Mouse (Mus musculus) ZHBTc4 (cell line): ENCODE results near the gene Smim6.
A peak's percentile ranks its signal among the peaks of the same experiment; 100 is the strongest.

Experiments used
- DNase-seq: peaks from one replicate; pipeline ENCODE4 v3.0.0-alpha.2; 2011; ENCODE audit warnings: low read depth, low spot score

Gene Smim6

GRCm38 (mm10) chr11:115911632-115912376 is at the start of gene Smim6:
Smim6 (plus strand) TSS chr11:115912017.
- DNase-seq = peak; percentile 57

- DNase-seq = no peak
Measured at GRCm38 (mm10) chr11:115863895-115864294, 47.9 kb upstream of the Smim6 start.

- no peak for DNase-seq
Measured at GRCm38 (mm10) chr11:115869393-115869792, 42.4 kb upstream of the Smim6 start.

- DNase-seq = no peak
Measured at GRCm38 (mm10) chr11:115872437-115872836, 39.4 kb upstream of the Smim6 start.

GRCm38 (mm10) chr11:115875935-115876334 is 35.9 kb upstream of the Smim6 start:
- DNase-seq = no peak

- peak; percentile 56 for DNase-seq
Measured at GRCm38 (mm10) chr11:115876438-115876837, 35.4 kb upstream of the Smim6 start.

GRCm38 (mm10) chr11:115877174-115877755 is 34.6 kb upstream of the Smim6 start:
- DNase-seq = no peak

GRCm38 (mm10) chr11:115878071-115878470 is 33.7 kb upstream of the Smim6 start:
- no peak for DNase-seq

GRCm38 (mm10) chr11:115881002-115881401 is 30.8 kb upstream of the Smim6 start:
- DNase-seq = peak; percentile 88

- no peak for DNase-seq
Measured at GRCm38 (mm10) chr11:115883251-115883650, 28.6 kb upstream of the Smim6 start.

GRCm38 (mm10) chr11:115884361-115884760 is 27.5 kb upstream of the Smim6 start:
- DNase-seq = peak; percentile 83

- DNase-seq = peak; percentile 84
Measured at GRCm38 (mm10) chr11:115885281-115885680, 26.5 kb upstream of the Smim6 start.

- no peak for DNase-seq
Measured at GRCm38 (mm10) chr11:115886446-115886845, 25.4 kb upstream of the Smim6 start.

GRCm38 (mm10) chr11:115888020-115888419 is 23.8 kb upstream of the Smim6 start:
- DNase-seq = no peak

- no peak for DNase-seq
Measured at GRCm38 (mm10) chr11:115889159-115889558, 22.7 kb upstream of the Smim6 start.

GRCm38 (mm10) chr11:115892213-115892612 is 19.6 kb upstream of the Smim6 start:
- no peak for DNase-seq

GRCm38 (mm10) chr11:115893071-115893470 is 18.7 kb upstream of the Smim6 start:
- DNase-seq = no peak

- peak; percentile 74 for DNase-seq
Measured at GRCm38 (mm10) chr11:115894755-115895520, 16.9 kb upstream of the Smim6 start.

GRCm38 (mm10) chr11:115898446-115898845 is 13.4 kb upstream of the Smim6 start:
- no peak for DNase-seq

GRCm38 (mm10) chr11:115898886-115899285 is 12.9 kb upstream of the Smim6 start:
- DNase-seq = peak; percentile 65

GRCm38 (mm10) chr11:115899486-115900266 is 12.1 kb upstream of the Smim6 start, which contains the start of gene Smim5:
Smim5 (plus strand) TSS chr11:115899966.
- peak; percentile 90 for DNase-seq
